Mouse (Mus musculus): Measurements from ENCODE around the gene Cpd.
A peak's percentile ranks its signal among the peaks of the same experiment; 100 is the strongest.

Gene Cpd

GRCm38 (mm10) chr11:76846878-76847222, at the start of gene Cpd:
Cpd (minus strand) TSS chr11:76847018.
- DNase-seq (ENCODE audit: low spot score in 2 of 2): peak; percentile 87 to 94

GRCm38 (mm10) chr11:76896360-76896759, 49.5 kb upstream of the Cpd start:
- DNase-seq (ENCODE audit: low spot score in 2 of 2): no peak

GRCm38 (mm10) chr11:76894240-76894639, 47.4 kb upstream of the Cpd start:
- peak in 1 of 2 experiments; percentile 11 for DNase-seq (ENCODE audit: low spot score in 2 of 2)

DNA sequence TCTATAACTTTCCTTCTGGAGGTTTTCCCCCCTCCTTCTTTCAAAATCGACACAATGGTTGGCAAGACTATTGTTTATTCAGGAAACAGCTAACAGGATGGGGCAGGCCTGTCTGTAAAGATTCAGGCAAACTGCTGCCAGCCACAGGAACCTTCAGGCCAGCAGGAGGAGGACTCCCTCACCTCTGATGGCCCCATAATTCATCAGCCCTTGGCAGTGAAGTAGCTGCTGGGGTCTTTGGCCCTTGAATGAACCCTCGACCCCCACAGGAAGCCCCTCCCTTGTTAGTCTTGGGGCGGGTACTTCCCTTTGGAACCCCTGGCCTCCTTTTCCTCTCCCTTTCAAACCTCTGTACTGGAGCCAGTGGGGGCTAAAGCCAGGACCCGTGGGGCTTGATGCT, 46.8 kb upstream of the Cpd start:
- no peak for DNase-seq (ENCODE audit: low spot score in 2 of 2)

DNA sequence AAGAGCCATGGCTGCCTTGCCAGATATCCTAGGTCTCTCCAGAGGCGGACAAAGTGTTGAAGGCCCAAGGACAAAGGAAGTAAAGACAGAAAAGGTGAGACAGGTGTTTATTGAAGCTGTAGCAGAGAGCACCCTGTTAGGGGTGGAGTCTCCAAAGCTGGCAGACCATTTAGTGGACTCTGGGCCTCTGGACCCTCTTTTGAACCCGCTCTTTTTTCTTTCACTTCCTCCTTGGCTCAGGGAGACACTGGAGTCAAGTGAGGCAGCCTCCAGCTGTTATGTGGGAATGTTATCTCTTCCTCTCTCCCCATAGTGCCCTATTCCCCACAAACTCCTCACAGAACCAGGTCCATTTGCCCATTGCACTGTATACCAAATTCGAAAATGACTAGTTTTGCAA, 46.2 kb upstream of the Cpd start:
- DNase-seq (ENCODE audit: low spot score in 2 of 2): no peak

DNA sequence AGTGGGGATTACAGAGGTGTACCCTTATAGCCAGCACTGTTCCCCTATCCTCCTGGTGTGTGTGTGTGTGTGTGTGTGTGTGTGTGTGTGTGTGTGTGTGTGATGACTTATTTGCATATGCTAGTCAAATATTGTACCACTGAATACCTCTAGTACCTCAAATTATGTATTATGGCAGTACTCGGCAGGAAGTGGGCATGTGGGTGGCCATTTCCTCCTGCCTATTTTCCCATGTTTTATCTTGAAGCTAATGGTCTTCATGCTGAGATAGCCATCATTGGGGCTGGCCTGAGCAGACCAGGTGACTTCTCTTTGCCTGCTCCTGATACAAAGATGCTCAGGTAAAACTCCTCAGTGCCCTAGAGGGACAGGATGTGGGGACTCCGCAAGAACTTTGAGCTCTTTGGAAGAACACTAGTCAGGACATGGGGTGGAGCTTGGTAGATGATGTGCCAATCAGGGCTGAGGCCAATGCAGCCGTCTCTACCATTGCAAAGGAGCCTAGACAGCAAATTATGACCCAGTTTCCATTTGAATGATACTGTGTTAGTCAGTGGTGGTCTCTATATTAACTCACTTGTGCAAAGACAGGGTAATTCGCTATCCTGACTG, 45.0 kb upstream of the Cpd start:
- DNase-seq (ENCODE audit: low spot score in 2 of 2): no peak

- DNase-seq (ENCODE audit: low spot score in 2 of 2): no peak
Observed at GRCm38 (mm10) chr11:76891171-76891570, 44.4 kb upstream of the Cpd start.

- no peak for DNase-seq (ENCODE audit: low spot score in 2 of 2)
Observed at GRCm38 (mm10) chr11:76889339-76890164, 42.7 kb upstream of the Cpd start.

GRCm38 (mm10) chr11:76884451-76884850, 37.6 kb upstream of the Cpd start:
- DNase-seq (ENCODE audit: low spot score in 2 of 2): no peak

GRCm38 (mm10) chr11:76879816-76880215, 33.0 kb upstream of the Cpd start:
- no peak for DNase-seq (ENCODE audit: low spot score in 2 of 2)

- DNase-seq (ENCODE audit: low spot score in 2 of 2): no peak
Observed at GRCm38 (mm10) chr11:76874766-76875165, 27.9 kb upstream of the Cpd start.

DNA sequence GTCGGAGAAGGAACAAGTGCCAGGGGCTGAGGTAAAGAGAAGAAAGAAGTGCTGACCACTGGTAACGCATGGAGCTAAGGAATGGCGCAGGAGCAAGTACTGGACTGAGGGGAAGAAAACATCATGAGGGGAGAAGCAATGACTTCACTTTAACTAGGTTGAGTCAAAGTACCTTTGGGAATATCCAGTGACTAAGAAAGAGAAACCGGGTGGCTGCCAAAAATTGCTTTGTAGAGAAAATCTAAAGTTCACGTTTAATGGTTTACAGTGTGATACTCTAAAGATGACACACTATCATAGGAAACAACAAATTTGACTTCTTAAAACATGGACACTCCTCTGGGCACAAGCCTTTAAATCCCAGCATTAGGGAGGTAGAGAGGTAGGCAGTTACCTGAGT, 27.0 kb upstream of the Cpd start:
- no peak for DNase-seq (ENCODE audit: low spot score in 2 of 2)

DNA sequence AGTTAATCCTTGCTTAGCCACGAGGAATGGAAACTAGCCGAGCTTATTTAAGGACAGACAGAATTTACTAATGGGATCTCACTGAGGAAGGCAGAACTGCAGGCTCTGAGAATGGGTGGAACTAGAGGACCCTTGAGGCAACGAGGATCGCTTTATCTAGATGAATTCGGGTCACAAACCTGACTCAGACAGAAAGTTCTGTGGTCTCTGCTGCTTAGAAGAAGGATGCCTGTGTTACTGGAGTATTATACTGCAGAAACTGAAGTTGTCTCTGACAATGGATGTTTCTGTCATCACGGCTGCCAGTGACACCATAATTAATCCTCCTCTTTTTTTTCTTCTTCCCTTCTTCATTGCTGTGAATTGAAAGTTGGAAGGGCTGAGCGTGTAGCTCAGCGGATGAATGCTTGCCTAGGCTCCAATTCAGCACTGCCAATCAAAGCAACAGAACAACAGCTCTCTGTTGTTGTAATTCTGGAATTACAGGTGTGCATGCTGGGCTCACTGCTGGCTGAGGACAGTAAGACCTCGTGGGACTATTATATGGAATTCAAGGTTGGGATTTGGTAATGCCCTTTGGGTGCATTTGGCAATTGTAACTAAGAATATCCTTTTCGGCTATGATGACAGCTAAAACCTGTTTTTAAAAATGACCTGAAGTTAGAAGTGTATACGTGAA, 25.9 kb upstream of the Cpd start:
- no peak for DNase-seq (ENCODE audit: low spot score in 2 of 2)

GRCm38 (mm10) chr11:76861185-76861584, 14.4 kb upstream of the Cpd start:
- DNase-seq (ENCODE audit: low spot score in 2 of 2): no peak

DNA sequence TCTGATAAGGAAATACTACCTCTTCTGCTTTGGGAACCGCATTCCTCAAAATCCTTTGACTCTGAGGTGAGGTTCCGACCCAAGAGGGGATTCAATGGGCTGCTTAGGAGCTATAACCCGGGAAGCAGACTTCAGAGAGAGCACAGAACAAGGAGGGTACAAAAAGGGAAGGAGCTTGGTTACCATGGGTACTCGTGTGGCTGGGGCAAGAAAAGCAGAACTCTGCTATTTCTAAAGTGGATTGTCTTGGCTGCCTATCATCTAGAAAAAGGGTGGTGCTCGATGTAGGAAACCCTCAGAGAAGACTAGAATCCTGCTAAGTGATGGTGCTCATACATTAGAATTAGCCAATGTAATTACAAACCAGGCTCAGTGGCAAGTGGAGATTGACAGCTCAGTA, 12.4 kb upstream of the Cpd start:
- no peak for DNase-seq (ENCODE audit: low spot score in 2 of 2)

- no peak for DNase-seq (ENCODE audit: low spot score in 2 of 2)
Observed at GRCm38 (mm10) chr11:76858781-76859180, 12.0 kb upstream of the Cpd start.

DNA sequence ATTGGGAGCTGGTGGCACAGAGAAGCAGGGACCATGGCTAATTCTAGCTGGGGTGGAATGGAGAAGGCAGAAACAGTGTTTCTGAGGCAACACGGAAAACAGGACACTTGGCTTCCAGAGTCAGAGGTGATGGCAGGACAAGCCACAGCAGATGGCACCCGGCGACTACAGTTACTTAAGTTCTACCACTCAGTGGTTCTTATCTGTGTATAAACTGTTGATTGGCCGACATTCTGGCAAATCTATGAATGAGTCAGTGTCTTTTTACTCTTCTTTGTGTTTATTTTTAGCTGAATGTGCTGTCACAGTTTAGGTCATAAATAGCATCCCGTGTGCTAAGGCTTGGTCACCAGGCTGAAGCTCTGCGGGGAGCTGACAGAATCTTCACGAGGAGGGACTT, 10.3 kb upstream of the Cpd start:
- no peak for DNase-seq (ENCODE audit: low spot score in 2 of 2)

DNA sequence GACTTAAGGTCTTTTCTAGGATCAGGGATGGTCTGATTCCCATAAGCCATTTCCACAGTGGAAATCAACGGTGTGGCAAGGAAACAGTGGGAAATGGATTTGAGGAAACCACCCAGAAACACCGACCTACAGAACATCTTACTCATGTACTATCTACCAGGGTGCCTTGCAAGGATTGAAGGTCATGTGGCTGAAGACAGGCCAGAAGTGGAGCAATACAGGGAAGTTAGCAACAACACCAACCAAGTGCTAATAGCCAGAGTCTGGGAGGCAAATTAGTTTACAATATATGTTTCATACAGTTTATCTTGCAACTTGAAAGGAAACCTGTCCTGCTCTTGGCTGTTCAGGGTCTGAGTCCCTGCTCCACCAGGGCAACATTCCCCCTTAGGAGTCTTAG, 9.8 kb upstream of the Cpd start:
- DNase-seq (ENCODE audit: low spot score in 2 of 2): no peak

- peak in 1 of 2 experiments; percentile 2 for DNase-seq (ENCODE audit: low spot score in 2 of 2)
Observed at GRCm38 (mm10) chr11:76854475-76855341, 7.9 kb upstream of the Cpd start.

- no peak for DNase-seq (ENCODE audit: low spot score in 2 of 2)
Observed at GRCm38 (mm10) chr11:76851512-76851911, 4.7 kb upstream of the Cpd start.

DNA sequence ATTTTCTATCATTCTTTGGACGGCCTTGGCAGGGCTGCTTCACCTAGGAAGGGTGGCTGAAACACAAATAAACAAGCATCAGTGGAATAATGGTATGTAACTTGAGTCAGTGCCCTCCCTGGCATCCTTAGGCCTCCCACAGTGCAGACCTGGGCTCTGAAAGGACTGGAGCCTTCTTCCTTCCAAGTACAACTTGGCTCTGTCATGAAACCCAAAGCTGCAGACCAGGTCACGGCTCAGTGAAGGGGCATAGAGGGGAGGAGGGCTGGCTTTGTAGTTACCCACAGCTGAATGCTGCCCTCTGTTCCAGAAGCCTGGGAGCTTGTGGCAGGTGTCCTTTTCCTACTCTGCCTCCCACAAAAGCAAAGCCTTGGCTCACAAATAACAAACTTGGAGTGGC, 2.8 kb upstream of the Cpd start:
- peak in 1 of 2 experiments; percentile 1 for DNase-seq (ENCODE audit: low spot score in 2 of 2)

DNA sequence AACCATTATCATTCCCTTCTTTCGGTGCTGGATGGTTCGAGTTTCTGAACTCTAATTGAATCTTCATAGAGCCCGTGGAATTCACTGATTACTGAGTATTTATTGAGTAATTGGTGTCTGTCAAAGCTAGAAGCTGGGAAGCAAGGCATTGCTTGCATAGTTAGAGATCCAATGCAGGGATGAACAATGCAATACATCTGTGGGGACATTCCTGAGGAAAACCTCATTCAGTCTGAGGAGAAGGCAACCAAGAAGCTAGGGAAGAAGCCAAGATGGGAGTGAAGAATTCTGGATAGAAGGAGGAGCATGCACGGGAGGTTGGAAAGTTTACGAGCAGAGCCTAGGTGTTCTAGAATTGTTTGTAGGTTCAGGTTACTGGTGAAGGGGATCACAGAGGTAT, 1.3 kb upstream of the Cpd start:
- no peak for DNase-seq (ENCODE audit: low spot score in 2 of 2)

All from frontal cortex, postnatal 25 days (tissue).